Mouse (Mus musculus) embryonic facial prominence, embryonic 10.5 days (tissue): ENCODE data around the gene Gm21915. TPM values are rescaled to one million over a fixed set of nuclear protein-coding genes. Genes with fewer than 3 reads are reported as not detected.

Experiments
- DNase-seq: peaks from one replicate; pipeline ENCODE4 v3.0.0-alpha.2; 2017; ENCODE audit warnings: low spot score
- H3K27ac ChIP-seq: fragments of 300-500 bp; sonication (generic); replicated peaks from 2 replicates; pipeline ENCODE4 v1.5.1; 2016; ENCODE audit warnings: mild to moderate bottlenecking
- H3K27me3 ChIP-seq: fragments of 300-500 bp; sonication (generic); replicated peaks from 2 replicates; pipeline ENCODE4 v1.6.1; 2016; ENCODE audit warnings: low read depth, mild to moderate bottlenecking; ENCODE audit not compliant: poor library complexity, severe bottlenecking
- H3K36me3 ChIP-seq: fragments of 300-500 bp; sonication (generic); replicated peaks from 2 replicates; pipeline ENCODE4 v1.6.1; 2016; ENCODE audit warnings: mild to moderate bottlenecking, moderate library complexity
- H3K4me1 ChIP-seq: fragments of 300-500 bp; sonication (generic); 2 replicates; pipeline ENCODE4 v1.6.1; 2016
- H3K4me3 ChIP-seq: fragments of 300-500 bp; sonication (generic); 2 replicates; pipeline ENCODE4 v1.5.1; 2016; ENCODE audit warnings: mild to moderate bottlenecking, moderate library complexity
- H3K9me3 ChIP-seq: fragments of 300-500 bp; sonication (generic); 2 replicates; pipeline ENCODE4 v1.6.1; 2016; ENCODE audit warnings: mild to moderate bottlenecking
- WGBS: fragments of 180-500 bp; shearing (Covaris S2); methylation state at CpG from one replicate; pipeline ENCODE4 v1.1.7; 2016; 5-methylcytosine and 5-hydroxymethylcytosine counted together
- polyA plus RNA-seq: library from polyadenylated mRNA; unstranded; fragments of >200 nt; fragmentation: Nextera tagmentation; extraction: Ambion mirVana; gene quantifications from 2 replicates; pipeline ENCODE4 v1.2.1, GENCODE M21; 2016

Gm21915 gene
- polyA plus RNA-seq, 1 experiment from 2014 or later, result not detected

DNA sequence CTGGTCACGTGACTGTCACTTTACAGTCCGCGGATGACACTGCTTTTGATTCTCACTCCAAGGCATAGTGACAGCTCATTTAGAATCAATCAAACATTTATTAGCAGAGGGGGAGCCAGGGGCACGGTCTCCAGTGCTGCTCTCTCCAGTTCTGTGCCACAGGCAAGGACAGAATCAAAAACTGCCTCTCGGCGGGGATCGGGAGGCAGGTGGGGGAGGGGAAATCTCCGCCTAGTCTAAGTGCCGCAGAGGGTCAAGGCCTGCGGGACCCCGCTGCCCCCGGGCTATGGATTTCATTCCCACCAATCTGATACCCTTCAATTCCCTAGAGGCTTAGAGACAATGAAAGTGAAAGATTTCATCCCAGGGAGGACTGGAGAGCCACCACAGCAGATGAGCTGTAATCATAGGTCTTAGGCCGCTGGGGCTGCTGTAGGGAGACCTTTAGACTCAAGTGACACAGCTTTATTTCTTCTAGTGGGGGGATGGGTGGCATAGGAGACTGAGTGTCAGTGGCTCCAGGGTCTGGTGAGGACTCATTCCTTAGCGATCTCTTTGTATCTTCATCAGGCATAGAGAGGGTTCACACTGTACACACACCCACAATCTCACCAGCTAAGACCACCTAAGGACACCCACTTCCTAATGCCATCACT is 31.9 kb upstream of the Gm21915 start:
- H3K4me3 ChIP-seq, result peak overlapping the region; percentile 55
- 2% methylated on average over 14 of the region's 14 CpGs for WGBS
- H3K36me3 ChIP-seq, result no peaks in the 10 kb centered on the region
- peak; percentile 79 for DNase-seq
- H3K27ac ChIP-seq, result peak overlapping the region; percentile 77
- no peaks in the 10 kb centered on the region for H3K9me3 ChIP-seq
- peaks cover 42% of the 10 kb centered on the region for H3K4me1 ChIP-seq
- H3K27me3 ChIP-seq, result peaks cover 23% of the 10 kb centered on the region

GRCm38 (mm10) chr9:40639536-40640187 is 30.8 kb upstream of the Gm21915 start:
- H3K9me3 ChIP-seq, result no peaks in the 10 kb centered on the region
- no peak overlapping the region for H3K27ac ChIP-seq
- no peaks in the 10 kb centered on the region for H3K36me3 ChIP-seq
- peaks cover 23% of the 10 kb centered on the region for H3K27me3 ChIP-seq
- 86% methylated on average over 10 of the region's 10 CpGs for WGBS
- no peak overlapping the region for H3K4me3 ChIP-seq
- H3K4me1 ChIP-seq, result peaks cover 42% of the 10 kb centered on the region
- no peak for DNase-seq

- Histone ChIP-seq H3K4me3 (no peak overlapping the region), H3K9me3 (no peaks in the 10 kb centered on the region), H3K27me3 (peaks cover 23% of the 10 kb centered on the region), H3K27ac (0 out of 2 replicates have a peak overlapping the region, but pooled peaks have one; percentile 24), H3K4me1 (peaks cover 42% of the 10 kb centered on the region), H3K36me3 (no peaks in the 10 kb centered on the region)
- no peak for DNase-seq
- WGBS, result 69% methylated on average over 2 of the region's 2 CpGs
These were observed 29.1 kb upstream of the Gm21915 start for GRCm38 (mm10) chr9:40641318-40641717.

DNA sequence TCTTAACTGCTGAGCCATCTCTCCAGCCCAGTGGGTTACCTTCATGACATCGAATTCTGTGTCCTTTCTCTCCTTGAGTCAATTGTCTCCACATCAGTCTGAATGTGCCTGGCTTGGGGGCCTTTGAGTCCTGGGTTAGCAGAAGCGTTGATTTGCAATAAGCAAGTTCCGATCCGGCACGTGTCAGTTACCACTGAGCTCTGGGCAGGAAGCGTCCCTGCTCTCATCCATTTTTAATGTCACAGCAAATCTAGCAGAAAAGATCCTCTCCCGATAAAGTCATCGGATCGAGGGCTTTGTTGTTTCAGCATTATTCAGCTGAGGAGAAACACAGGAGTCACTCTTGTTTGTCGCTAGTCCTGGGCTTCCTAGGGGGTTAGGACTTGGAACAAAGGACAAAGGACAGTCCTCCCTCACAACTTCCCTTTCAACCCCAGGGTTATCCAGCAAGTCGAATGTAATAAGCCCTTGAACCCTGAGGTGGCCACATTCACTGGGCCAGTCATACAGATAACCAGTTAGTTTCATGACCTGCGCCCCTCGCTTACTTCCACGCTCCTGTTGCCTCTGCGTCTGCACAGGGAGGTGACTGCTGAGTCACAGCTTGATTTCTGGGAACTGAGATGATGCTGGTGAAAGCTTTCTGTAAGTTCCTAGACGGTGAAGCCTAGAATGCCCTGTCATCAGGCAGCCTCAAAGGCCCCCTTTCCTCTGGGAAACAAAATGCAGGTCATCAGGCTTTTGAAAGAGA is 27.8 kb upstream of the Gm21915 start:
- H3K4me3 ChIP-seq, result no peak overlapping the region
- no peaks in the 10 kb centered on the region for H3K36me3 ChIP-seq
- peaks cover 30% of the 10 kb centered on the region for H3K4me1 ChIP-seq
- H3K27me3 ChIP-seq, result peaks cover 23% of the 10 kb centered on the region
- WGBS, result 14% methylated on average over 16 of the region's 16 CpGs
- DNase-seq, result peak; percentile 38
- no peaks in the 10 kb centered on the region for H3K9me3 ChIP-seq
- peak overlapping the region; percentile 70 for H3K27ac ChIP-seq

GRCm38 (mm10) chr9:40649444-40649843 is 21.0 kb upstream of the Gm21915 start:
- WGBS, result 92% methylated on average over 3 of the region's 3 CpGs
- no peak for DNase-seq
- H3K4me1 ChIP-seq, result peaks cover 4% of the 10 kb centered on the region
- no peaks in the 10 kb centered on the region for H3K27me3 ChIP-seq
- H3K27ac ChIP-seq, result no peak overlapping the region
- no peaks in the 10 kb centered on the region for H3K9me3 ChIP-seq
- no peak overlapping the region for H3K4me3 ChIP-seq
- H3K36me3 ChIP-seq, result no peaks in the 10 kb centered on the region

DNA sequence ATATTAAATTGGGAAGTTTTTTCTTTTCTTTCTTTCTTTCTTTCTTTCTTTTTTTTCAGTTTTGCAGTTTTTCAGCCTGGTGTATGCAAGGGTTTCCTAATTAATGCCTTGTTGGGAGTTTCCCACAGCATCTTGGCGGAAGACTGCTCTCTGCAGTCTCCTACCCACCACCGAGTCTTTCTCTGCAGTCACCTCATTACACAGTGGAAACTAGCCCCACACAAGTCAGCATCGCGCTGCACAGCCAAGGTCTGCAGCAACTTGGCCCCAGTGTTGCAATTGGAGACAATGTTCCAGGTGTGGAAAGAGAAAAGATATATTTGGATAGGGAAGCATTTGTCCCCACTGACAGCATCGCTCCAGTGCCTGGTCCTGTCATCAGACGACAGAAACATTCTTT is 20.4 kb upstream of the Gm21915 start:
- Histone ChIP-seq H3K4me3 (no peak overlapping the region), H3K4me1 (peaks cover 4% of the 10 kb centered on the region), H3K9me3 (no peaks in the 10 kb centered on the region), H3K27ac (no peak overlapping the region), H3K36me3 (no peaks in the 10 kb centered on the region), H3K27me3 (no peaks in the 10 kb centered on the region)
- WGBS, result 74% methylated on average over 6 of the region's 6 CpGs
- no peak for DNase-seq

DNA sequence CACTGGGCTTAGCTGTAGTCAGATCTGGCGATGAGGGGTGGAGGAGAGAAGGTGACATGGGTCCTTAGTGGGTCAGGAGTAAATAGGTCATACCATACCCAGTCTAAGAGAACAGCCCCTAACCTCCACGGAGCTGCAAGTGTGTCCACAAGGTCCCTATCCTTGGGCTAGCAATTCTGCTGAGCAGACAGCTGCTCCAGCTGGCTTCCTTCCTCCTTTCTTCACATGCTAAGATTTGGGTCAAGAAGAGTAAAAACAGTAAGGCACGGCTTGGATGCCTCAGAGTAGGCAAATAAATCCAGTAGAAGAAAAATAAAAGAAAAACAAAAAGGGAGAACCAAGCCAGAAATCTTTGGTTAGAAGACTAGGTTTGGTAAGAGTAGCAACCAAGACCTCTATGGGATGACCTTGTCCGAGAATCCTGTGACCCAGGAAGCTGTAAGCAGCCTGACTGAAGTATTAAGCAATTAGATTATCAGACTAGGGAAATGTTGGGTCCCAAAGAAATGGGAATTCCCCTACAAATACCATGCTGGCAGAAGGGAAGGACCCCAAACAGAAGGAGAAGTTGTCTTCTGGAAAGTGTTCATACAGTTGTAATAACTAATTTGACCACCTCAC is 19.1 kb upstream of the Gm21915 start:
- Histone ChIP-seq H3K9me3 (no peaks in the 10 kb centered on the region), H3K36me3 (no peaks in the 10 kb centered on the region), H3K27me3 (no peaks in the 10 kb centered on the region), H3K4me3 (no peak overlapping the region), H3K4me1 (peaks cover 4% of the 10 kb centered on the region), H3K27ac (no peak overlapping the region)
- 86% methylated on average over 4 of the region's 4 CpGs for WGBS
- no peak for DNase-seq

- Histone ChIP-seq H3K4me3 (no peak overlapping the region), H3K27ac (0 out of 2 replicates have a peak overlapping the region, but pooled peaks have one; percentile 54), H3K27me3 (no peaks in the 10 kb centered on the region), H3K36me3 (no peaks in the 10 kb centered on the region), H3K9me3 (no peaks in the 10 kb centered on the region), H3K4me1 (peaks cover 4% of the 10 kb centered on the region)
- peak; percentile 23 for DNase-seq
- whole genome bisulfite sequencing, result 52% methylated on average over 9 of the region's 9 CpGs
These were observed 17.7 kb upstream of the Gm21915 start for GRCm38 (mm10) chr9:40652757-40653156.

DNA sequence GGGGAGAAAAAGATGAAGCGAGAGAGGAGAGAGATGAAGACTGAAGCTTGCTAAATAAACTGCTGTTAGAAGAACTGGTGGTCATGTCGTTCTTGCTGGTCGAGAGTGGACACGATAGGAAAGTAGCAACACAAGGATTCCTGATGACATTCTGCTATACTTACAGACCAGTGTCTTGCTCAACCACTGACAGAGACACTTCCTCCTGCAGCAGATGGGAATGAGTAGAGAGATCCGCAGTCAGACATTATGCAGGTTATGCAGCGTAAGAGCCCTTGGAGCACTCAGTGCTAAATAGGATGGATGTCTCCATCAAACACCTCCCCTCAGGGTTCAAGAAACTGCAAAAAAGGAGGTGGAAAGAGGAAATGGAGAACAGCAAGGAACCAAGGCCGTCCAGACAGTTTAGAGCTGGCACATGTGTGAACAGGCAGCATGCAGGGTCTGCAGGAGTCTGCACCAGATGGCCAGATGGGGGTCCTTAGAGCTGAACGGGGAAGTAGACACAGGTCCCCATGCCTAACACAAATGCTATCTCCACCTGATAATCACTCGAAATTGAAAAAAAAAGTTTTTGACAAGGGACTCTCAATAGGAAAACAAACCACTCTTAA is 4.1 kb upstream of the Gm21915 start:
- H3K27me3 ChIP-seq, result no peaks in the 10 kb centered on the region
- no peak for DNase-seq
- WGBS, result 81% methylated on average over 9 of the region's 9 CpGs

DNA sequence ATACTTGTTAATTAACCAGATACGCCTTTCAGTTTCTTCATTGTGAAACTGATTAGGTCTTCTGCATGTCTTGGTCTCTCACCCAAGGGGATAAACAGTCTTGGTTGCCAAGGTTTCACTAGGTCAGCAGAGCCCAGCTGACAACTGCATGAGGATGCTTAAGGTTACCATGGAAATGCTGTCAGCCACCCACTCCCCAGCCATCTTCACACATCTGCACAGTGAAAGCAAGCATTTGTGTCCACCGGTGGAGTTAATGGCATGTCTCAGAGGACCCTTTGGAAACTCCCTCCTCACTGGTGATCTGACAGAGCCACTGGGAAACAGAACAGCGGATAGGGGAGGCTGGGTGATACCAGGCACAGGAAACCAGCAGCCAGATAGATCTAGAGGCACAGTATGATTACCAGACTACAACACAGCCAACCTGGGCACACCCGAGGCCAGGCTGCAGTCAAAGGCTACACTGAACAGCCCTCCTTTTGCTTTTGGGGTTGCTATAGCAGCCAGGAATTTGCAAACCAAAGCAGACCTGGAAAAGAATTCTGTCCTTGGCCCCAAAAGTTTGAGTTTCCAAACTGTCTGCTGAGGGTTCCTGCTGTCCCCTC is 1.0 kb downstream of the Gm21915 start:
- peak; percentile 37 for DNase-seq
- H3K4me3 ChIP-seq, result no peak overlapping the region
- 51% methylated on average over 4 of the region's 4 CpGs for WGBS
- H3K9me3 ChIP-seq, result no peaks in the 10 kb centered on the region
- no peaks in the 10 kb centered on the region for H3K27me3 ChIP-seq
- no peak overlapping the region; the same call in 1 of the 2 replicates for H3K27ac ChIP-seq
- no peaks in the 10 kb centered on the region for H3K36me3 ChIP-seq
- peaks cover 23% of the 10 kb centered on the region for H3K4me1 ChIP-seq

More for the DNA sequence above, 4.1 kb upstream of the Gm21915 start:
- Histone ChIP-seq H3K27ac (no peak overlapping the region), H3K4me1 (peaks cover 1% of the 10 kb centered on the region), H3K36me3 (no peaks in the 10 kb centered on the region), H3K9me3 (peaks cover 3% of the 10 kb centered on the region; the same call in 1 of the 2 replicates), H3K4me3 (no peak overlapping the region)

GRCm38 (mm10) chr9:40675203-40675958 is 5.0 kb downstream of the Gm21915 start:
- Histone ChIP-seq H3K27ac (0 out of 2 replicates have a peak overlapping the region, but pooled peaks have one; percentile 4), H3K4me1 (peaks cover 23% of the 10 kb centered on the region), H3K9me3 (no peaks in the 10 kb centered on the region), H3K36me3 (no peaks in the 10 kb centered on the region), H3K4me3 (no peak overlapping the region), H3K27me3 (no peaks in the 10 kb centered on the region)
- 74% methylated on average over 12 of the region's 12 CpGs for WGBS
- no peak for DNase-seq
